Mouse (Mus musculus) embryo, embryonic 10 days (tissue): ENCODE data around the gene Npas3.
"Not testable (repeated sequence)": the region's sequence is repeated elsewhere in the genome, so short reads cannot be mapped to it uniquely, and the experiment has no call there.

ENCODE experiments used
- DNase-seq: peaks from one replicate; pipeline ENCODE4 v3.0.0-alpha.2; 2015; ENCODE audit warnings: low spot score

Gene Npas3

GRCm38 (mm10) chr12:53248101-53248727 lies at the start of gene Npas3:
Npas3 (plus strand) TSS chr12:53248677.
- DNase-seq, result peak; percentile 79

GRCm38 (mm10) chr12:53217141-53217540 lies 31.3 kb upstream of the Npas3 start:
- DNase-seq, result no peak

- DNase-seq, result no peak
Measured at GRCm38 (mm10) chr12:53222742-53223141, 25.7 kb upstream of the Npas3 start.

GRCm38 (mm10) chr12:53227356-53227755 lies 21.1 kb upstream of the Npas3 start:
- DNase-seq, result no peak

GRCm38 (mm10) chr12:53229419-53229818 lies 19.1 kb upstream of the Npas3 start:
- no peak for DNase-seq

GRCm38 (mm10) chr12:53246181-53246580 lies 2.3 kb upstream of the Npas3 start:
- DNase-seq, result peak; percentile 10

- peak; percentile 72 for DNase-seq
Measured at GRCm38 (mm10) chr12:53246581-53247490, 1.6 kb upstream of the Npas3 start.

- peak; percentile 59 for DNase-seq
Measured at GRCm38 (mm10) chr12:53247491-53248035, 914 bp upstream of the Npas3 start.

- DNase-seq, result peak; percentile 57
Measured at GRCm38 (mm10) chr12:53248796-53249195, 319 bp downstream of the Npas3 start.

GRCm38 (mm10) chr12:53251701-53252181 lies 3.3 kb downstream of the Npas3 start:
- DNase-seq, result peak; percentile 81

- DNase-seq, result peak; percentile 28
Measured at GRCm38 (mm10) chr12:53252213-53252571, 3.7 kb downstream of the Npas3 start.

GRCm38 (mm10) chr12:53252572-53253422 lies 4.3 kb downstream of the Npas3 start:
- DNase-seq, result peak; percentile 54

- DNase-seq, result peak; percentile 65
Measured at GRCm38 (mm10) chr12:53253461-53254159, 5.1 kb downstream of the Npas3 start.

- DNase-seq, result no peak
Measured at GRCm38 (mm10) chr12:53254160-53254480, 5.6 kb downstream of the Npas3 start.

- DNase-seq, result not testable (repeated sequence)
Measured at GRCm38 (mm10) chr12:53274502-53274901, 26.0 kb downstream of the Npas3 start.

GRCm38 (mm10) chr12:53277393-53277792 lies 28.9 kb downstream of the Npas3 start:
- DNase-seq, result no peak

- no peak for DNase-seq
Measured at GRCm38 (mm10) chr12:53290341-53290740, 41.9 kb downstream of the Npas3 start.

GRCm38 (mm10) chr12:53290846-53291245 lies 42.4 kb downstream of the Npas3 start:
- no peak for DNase-seq

GRCm38 (mm10) chr12:53292010-53292409 lies 43.5 kb downstream of the Npas3 start:
- DNase-seq, result no peak

- DNase-seq, result peak; percentile 64
Measured at GRCm38 (mm10) chr12:53292508-53293300, 44.2 kb downstream of the Npas3 start.

- DNase-seq, result no peak
Measured at GRCm38 (mm10) chr12:53294011-53294410, 45.5 kb downstream of the Npas3 start.
